Mouse (Mus musculus): ENCODE measurements at regions not wholly inside any gene's neighbourhood (a gene's known extent, or its start where the extent isn't known, plus 50 kb on each side); places are given as distances from the start of the nearest gene placed in this dataset.

DNA sequence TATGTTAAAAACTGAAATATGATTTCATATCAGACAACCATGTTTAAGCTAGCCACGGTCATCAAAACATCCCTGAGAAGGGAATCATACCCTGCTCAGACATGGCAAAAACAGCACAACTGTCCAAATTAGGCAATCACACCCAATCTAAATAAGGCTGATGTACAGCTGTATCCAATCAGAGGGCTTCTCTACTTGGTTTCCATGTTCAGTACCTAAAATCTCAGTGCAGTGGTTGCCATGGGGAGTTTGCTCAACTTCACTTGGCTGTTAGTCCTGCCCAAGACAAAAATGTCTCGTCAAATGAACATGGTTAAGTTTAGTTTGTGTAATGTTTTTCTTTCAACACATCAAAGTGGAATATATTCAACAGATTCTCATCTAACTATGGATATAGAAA lies 987.0 kb downstream of the Cdh9 start:
- H3K27ac ChIP-seq: no peak overlapping the region
- WGBS: 91% methylated on average over 2 of the region's 2 CpGs
- no peaks in the 10 kb centered on the region for H3K4me1 ChIP-seq
- no peaks in the 10 kb centered on the region for H3K9me3 ChIP-seq (replicated peaks)
- H3K36me3 ChIP-seq (ENCODE audit: poor library complexity, severe bottlenecking): no peaks in the 10 kb centered on the region
- no peak for ATAC-seq
- no peak overlapping the region for H3K4me2 ChIP-seq
- no peaks in the 10 kb centered on the region for H3K27me3 ChIP-seq
- H3K4me3 ChIP-seq: no peak overlapping the region
- no peak overlapping the region for H3K9ac ChIP-seq

- no peak overlapping the region for H3K9ac ChIP-seq
- H3K27ac ChIP-seq: no peak overlapping the region
- no peaks in the 10 kb centered on the region for H3K36me3 ChIP-seq (ENCODE audit: poor library complexity, severe bottlenecking)
- no peak overlapping the region for H3K4me2 ChIP-seq
- no peak for ATAC-seq
- no peaks in the 10 kb centered on the region for H3K9me3 ChIP-seq (replicated peaks)
- WGBS: 43% methylated on average over 1 of the region's 1 CpGs
- no peaks in the 10 kb centered on the region for H3K27me3 ChIP-seq
- H3K4me1 ChIP-seq: no peaks in the 10 kb centered on the region
- H3K4me3 ChIP-seq: no peak overlapping the region
These were observed 1002.1 kb downstream of the Cdh9 start for GRCm38 (mm10) chr15:17730651-17731050.

- H3K9me3 ChIP-seq (replicated peaks): no peaks in the 10 kb centered on the region
These were observed 1041.7 kb downstream of the Cdh9 start for GRCm38 (mm10) chr15:17770225-17770677.

GRCm38 (mm10) chr15:17779788-17780187 lies 1039.0 kb upstream of the Cdh10 start:
- WGBS: 89% methylated on average over 2 of the region's 2 CpGs
- Histone ChIP-seq H3K4me1 (no peaks in the 10 kb centered on the region), H3K4me3 (no peak overlapping the region), H3K9me3 (replicated peaks) (no peaks in the 10 kb centered on the region), H3K27me3 (no peaks in the 10 kb centered on the region), H3K4me2 (no peak overlapping the region), H3K27ac (no peak overlapping the region), H3K9ac (no peak overlapping the region), H3K36me3 (ENCODE audit: poor library complexity, severe bottlenecking) (no peaks in the 10 kb centered on the region)
- ATAC-seq: no peak

More at GRCm38 (mm10) chr15:17770225-17770677, 1041.7 kb downstream of the Cdh9 start:
- H3K36me3 ChIP-seq (ENCODE audit: poor library complexity, severe bottlenecking): no peaks in the 10 kb centered on the region
- no peak overlapping the region for H3K4me2 ChIP-seq
- no peaks in the 10 kb centered on the region for H3K4me1 ChIP-seq
- no peaks in the 10 kb centered on the region for H3K27me3 ChIP-seq
- H3K27ac ChIP-seq: no peak overlapping the region
- H3K9ac ChIP-seq: no peak overlapping the region
- H3K4me3 ChIP-seq: no peak overlapping the region
- 73% methylated on average over 10 of the region's 10 CpGs for WGBS
- peak; percentile 53; the same call in 1 of the 2 replicates for ATAC-seq

GRCm38 (mm10) chr15:17783368-17783767 lies 1035.4 kb upstream of the Cdh10 start:
- no peaks in the 10 kb centered on the region for H3K9me3 ChIP-seq (replicated peaks)
- ATAC-seq: no peak
- no peaks in the 10 kb centered on the region for H3K36me3 ChIP-seq (ENCODE audit: poor library complexity, severe bottlenecking)
- no peak overlapping the region for H3K4me3 ChIP-seq
- H3K27me3 ChIP-seq: no peaks in the 10 kb centered on the region
- H3K4me2 ChIP-seq: no peak overlapping the region
- no peak overlapping the region for H3K9ac ChIP-seq
- no peak overlapping the region for H3K27ac ChIP-seq
- no peaks in the 10 kb centered on the region for H3K4me1 ChIP-seq

- ATAC-seq: no peak
- H3K36me3 ChIP-seq (ENCODE audit: poor library complexity, severe bottlenecking): no peaks in the 10 kb centered on the region
- no peak overlapping the region for H3K4me3 ChIP-seq
- no peak overlapping the region for H3K27ac ChIP-seq
- peaks cover 5% of the 10 kb centered on the region; the same call in 1 of the 2 replicates for H3K4me1 ChIP-seq
- H3K4me2 ChIP-seq: no peak overlapping the region
- no peaks in the 10 kb centered on the region for H3K9me3 ChIP-seq (replicated peaks)
- 81% methylated on average over 3 of the region's 3 CpGs for WGBS
- no peak overlapping the region for H3K9ac ChIP-seq
- H3K27me3 ChIP-seq: no peaks in the 10 kb centered on the region
These were observed 1021.2 kb upstream of the Cdh10 start for GRCm38 (mm10) chr15:17797516-17797915.

- WGBS: 47% methylated on average over 3 of the region's 3 CpGs
- no peak overlapping the region for H3K9ac ChIP-seq
- H3K4me1 ChIP-seq: peaks cover 5% of the 10 kb centered on the region; the same call in 1 of the 2 replicates
- H3K9me3 ChIP-seq (replicated peaks): no peaks in the 10 kb centered on the region
- no peak overlapping the region for H3K27ac ChIP-seq
- no peaks in the 10 kb centered on the region for H3K27me3 ChIP-seq
- peak; percentile 75 for ATAC-seq
- H3K4me3 ChIP-seq: no peak overlapping the region
- H3K36me3 ChIP-seq (ENCODE audit: poor library complexity, severe bottlenecking): no peaks in the 10 kb centered on the region
- H3K4me2 ChIP-seq: no peak overlapping the region
These were observed 1017.3 kb upstream of the Cdh10 start for GRCm38 (mm10) chr15:17801424-17801823.

GRCm38 (mm10) chr15:17803107-17803506 lies 1015.6 kb upstream of the Cdh10 start:
- Histone ChIP-seq H3K4me1 (peaks cover 5% of the 10 kb centered on the region; the same call in 1 of the 2 replicates), H3K9ac (no peak overlapping the region), H3K27me3 (no peaks in the 10 kb centered on the region), H3K4me3 (no peak overlapping the region), H3K9me3 (replicated peaks) (no peaks in the 10 kb centered on the region), H3K4me2 (no peak overlapping the region), H3K27ac (no peak overlapping the region), H3K36me3 (ENCODE audit: poor library complexity, severe bottlenecking) (no peaks in the 10 kb centered on the region)
- no peak for ATAC-seq
- 95% methylated on average over 1 of the region's 1 CpGs for WGBS

DNA sequence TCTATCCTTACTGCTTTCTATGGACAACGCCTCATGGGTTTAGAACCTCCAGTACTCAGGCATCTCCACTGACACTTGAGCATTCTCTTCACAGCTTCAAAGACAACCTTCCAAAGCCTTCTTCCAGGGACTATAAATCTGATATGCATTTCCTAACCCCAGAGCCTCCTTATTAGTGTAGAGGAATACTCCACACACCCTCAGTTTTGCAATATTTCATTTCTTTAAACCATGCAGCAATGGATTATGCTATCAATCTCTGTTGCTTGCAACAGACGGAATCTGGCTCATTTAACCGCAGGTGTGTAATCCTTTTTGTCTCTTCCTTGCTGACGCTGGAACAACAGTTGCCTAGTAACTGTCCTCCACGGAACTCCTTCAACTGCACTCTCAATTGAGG lies 988.4 kb upstream of the Cdh10 start:
- no peak overlapping the region for H3K27ac ChIP-seq
- no peak overlapping the region for H3K4me3 ChIP-seq
- no peaks in the 10 kb centered on the region; the same call in 1 of the 2 replicates for H3K9me3 ChIP-seq (replicated peaks)
- 86% methylated on average over 5 of the region's 5 CpGs for WGBS
- no peaks in the 10 kb centered on the region for H3K27me3 ChIP-seq
- no peak for ATAC-seq
- no peaks in the 10 kb centered on the region for H3K4me1 ChIP-seq
- no peaks in the 10 kb centered on the region for H3K36me3 ChIP-seq (ENCODE audit: poor library complexity, severe bottlenecking)
- no peak overlapping the region for H3K4me2 ChIP-seq
- no peak overlapping the region for H3K9ac ChIP-seq

GRCm38 (mm10) chr15:17831987-17832386 lies 986.8 kb upstream of the Cdh10 start:
- Histone ChIP-seq H3K4me1 (no peaks in the 10 kb centered on the region), H3K4me2 (no peak overlapping the region), H3K9ac (no peak overlapping the region), H3K27me3 (no peaks in the 10 kb centered on the region), H3K9me3 (replicated peaks) (no peaks in the 10 kb centered on the region), H3K27ac (no peak overlapping the region), H3K4me3 (no peak overlapping the region), H3K36me3 (ENCODE audit: poor library complexity, severe bottlenecking) (no peaks in the 10 kb centered on the region)
- no peak for ATAC-seq
- 94% methylated on average over 2 of the region's 2 CpGs for WGBS

GRCm38 (mm10) chr15:17880168-17880567 lies 938.6 kb upstream of the Cdh10 start:
- no peak; the same call in 1 of the 2 replicates for ATAC-seq
- H3K27ac ChIP-seq: no peak overlapping the region
- H3K27me3 ChIP-seq: no peaks in the 10 kb centered on the region
- H3K4me2 ChIP-seq: no peak overlapping the region
- no peaks in the 10 kb centered on the region for H3K9me3 ChIP-seq (replicated peaks)
- H3K36me3 ChIP-seq (ENCODE audit: poor library complexity, severe bottlenecking): no peaks in the 10 kb centered on the region
- H3K9ac ChIP-seq: no peak overlapping the region
- no peak overlapping the region for H3K4me3 ChIP-seq
- no peaks in the 10 kb centered on the region for H3K4me1 ChIP-seq
- 69% methylated on average over 2 of the region's 2 CpGs for WGBS

- WGBS: 77% methylated on average over 1 of the region's 1 CpGs
- no peaks in the 10 kb centered on the region for H3K4me1 ChIP-seq
- no peaks in the 10 kb centered on the region for H3K9me3 ChIP-seq (replicated peaks)
- H3K4me2 ChIP-seq: no peak overlapping the region
- no peak overlapping the region for H3K27ac ChIP-seq
- H3K9ac ChIP-seq: no peak overlapping the region
- ATAC-seq: 0 out of 2 replicates have a peak, but pooled peaks have one; percentile 38
- no peaks in the 10 kb centered on the region for H3K27me3 ChIP-seq
- H3K4me3 ChIP-seq: no peak overlapping the region
- H3K36me3 ChIP-seq (ENCODE audit: poor library complexity, severe bottlenecking): no peaks in the 10 kb centered on the region
These were observed 929.4 kb upstream of the Cdh10 start for GRCm38 (mm10) chr15:17889309-17889708.

GRCm38 (mm10) chr15:17900026-17900425 lies 918.7 kb upstream of the Cdh10 start:
- Histone ChIP-seq H3K27me3 (no peaks in the 10 kb centered on the region), H3K36me3 (ENCODE audit: poor library complexity, severe bottlenecking) (no peaks in the 10 kb centered on the region), H3K27ac (no peak overlapping the region), H3K9ac (no peak overlapping the region), H3K4me2 (no peak overlapping the region), H3K4me3 (no peak overlapping the region), H3K4me1 (no peaks in the 10 kb centered on the region), H3K9me3 (replicated peaks) (no peaks in the 10 kb centered on the region)
- ATAC-seq: no peak
- WGBS: 97% methylated on average over 1 of the region's 1 CpGs

All from forebrain, embryonic 13.5 days (tissue).